ENCODE assay signal across 9 mouse cellular contexts in genomic region chr5:100871987-100872386, GRCm38 (mm10). TPM values are rescaled to one million over a fixed set of nuclear protein-coding genes. Genes with fewer than 3 reads are reported as not detected.
DNase-seq lines count a peak whose midpoint lies in the region; ATAC-seq and TF ChIP-seq lines count a peak whose summit lies in the region.
"Had no signal": no experiment of that assay in that cellular context is flagged by ENCODE, and none has a peak within 500 bp of the region (broad histone marks: within the 10 kb centered on the region; RNA-seq: fewer than 3 reads in every experiment).

No protein-coding gene starts in this region.

- TF ChIP-seq CTCF in kidney, adult 2 months (conservative IDR thresholded peaks at IDR 0.05; ENCODE audit: insufficient read depth, insufficient read length, low read depth, low read length): peak; percentile 40; the same call in 1 of the 2 replicates
- TF ChIP-seq CTCF in liver, adult 2 months (IDR thresholded peaks at IDR 0.05; ENCODE audit: low read depth, low read length): 0 out of 2 replicates have a peak, but pooled peaks have one; percentile 17
- TF ChIP-seq CTCF in thymus, adult 2 months (IDR thresholded peaks at IDR 0.05; ENCODE audit: borderline replicate concordance, control insufficient read depth, extremely low read depth, insufficient read depth, low read length, poor library complexity): no peak

- H3K4me1 ChIP-seq in kidney, adult 2 months (ENCODE audit: control insufficient read depth, insufficient read depth, low read length): peaks cover 2% of the 10 kb centered on the region; the same call in 1 of the 2 replicates
- H3K4me1 ChIP-seq in kidney, embryonic 15.5 days: peaks cover 11% of the 10 kb centered on the region
- H3K4me1 ChIP-seq in ES-E14 (ENCODE audit: control insufficient read depth in 2 of 2, insufficient read depth in 2 of 2, low read length in 2 of 2, poor library complexity in 1 of 2): 0 out of 4 replicates have a peak, but pooled peaks cover 0 to 2% of the 10 kb centered on the region in 2 experiments
- H3K4me1 ChIP-seq in liver, adult 2 months (ENCODE audit: control insufficient read depth, insufficient read depth, low read length): no peaks in the 10 kb centered on the region
- H3K4me1 ChIP-seq in thymus, adult 2 months (replicated peaks; ENCODE audit: control insufficient read depth, insufficient read depth, low read length): peaks cover 5% of the 10 kb centered on the region
- H3K4me1 ChIP-seq in forebrain, embryonic 12.5 days: no peaks in the 10 kb centered on the region

- no peak for TF ChIP-seq POLR2A in kidney, adult 2 months (IDR thresholded peaks at IDR 0.05; ENCODE audit: low read depth, low read length)
- TF ChIP-seq POLR2A in liver, adult 2 months (IDR thresholded peaks at IDR 0.05; ENCODE audit: extremely low read depth, insufficient read depth, low read length): no peak
- no peak for TF ChIP-seq POLR2A in thymus, adult 2 months (IDR thresholded peaks at IDR 0.05; ENCODE audit: control insufficient read depth, extremely low read depth, insufficient read depth, low read length, poor library complexity)

- in situ Hi-C loops in ES-E14 (cut with MboI; ENCODE audit: low sequenced_read_pairs in 2 of 2, unreplicated experiment in 2 of 2): no loop called here

- H3K9me3 ChIP-seq in kidney, embryonic 15.5 days (replicated peaks): no peaks in the 10 kb centered on the region
- H3K9me3 ChIP-seq in ES-E14 (ENCODE audit: control insufficient read depth, insufficient read depth, low read depth, low read length): no peaks in the 10 kb centered on the region
- 0 out of 2 replicates have a peak, but pooled peaks cover 3% of the 10 kb centered on the region for H3K9me3 ChIP-seq in forebrain, embryonic 12.5 days

- H3K4me2 ChIP-seq in kidney, embryonic 15.5 days: no peak overlapping the region
- H3K4me2 ChIP-seq in forebrain, embryonic 12.5 days: no peak overlapping the region

- H3K27ac ChIP-seq in kidney, adult 2 months (ENCODE audit: insufficient read depth, low read depth, low read length): no peak overlapping the region
- no peak overlapping the region for H3K27ac ChIP-seq in kidney, embryonic 15.5 days
- no peak overlapping the region for H3K27ac ChIP-seq in ES-E14 (ENCODE audit: insufficient read depth, low read depth, low read length, poor library complexity, severe bottlenecking)
- H3K27ac ChIP-seq in liver, adult 2 months (replicated peaks; ENCODE audit: insufficient read depth, low read depth, low read length): no peak overlapping the region
- no peak overlapping the region for H3K27ac ChIP-seq in thymus, adult 2 months (ENCODE audit: control insufficient read depth, insufficient read depth, low read length)
- no peak overlapping the region for H3K27ac ChIP-seq in forebrain, embryonic 12.5 days

- no peak overlapping the region for H3K4me3 ChIP-seq in kidney, adult 2 months (ENCODE audit: insufficient read depth, low read depth, low read length)
- no peak overlapping the region for H3K4me3 ChIP-seq in kidney, embryonic 15.5 days (replicated peaks)
- no peak overlapping the region for H3K4me3 ChIP-seq in ES-E14 (ENCODE audit: insufficient read depth in 1 of 2, low read depth in 1 of 2, low read length in 2 of 2, poor library complexity in 1 of 2, severe bottlenecking in 1 of 2)
- H3K4me3 ChIP-seq in liver, adult 2 months (ENCODE audit: insufficient read depth, low read depth, low read length): no peak overlapping the region
- no peak overlapping the region for H3K4me3 ChIP-seq in thymus, adult 2 months (ENCODE audit: control insufficient read depth, insufficient read depth, low read length)
- H3K4me3 ChIP-seq in forebrain, embryonic 12.5 days (replicated peaks): no peak overlapping the region

- no peaks in the 10 kb centered on the region for H3K27me3 ChIP-seq in kidney, adult 2 months (replicated peaks; ENCODE audit: control insufficient read depth, insufficient read depth, low read length)
- no peaks in the 10 kb centered on the region for H3K27me3 ChIP-seq in kidney, embryonic 15.5 days
- H3K27me3 ChIP-seq in liver, adult 2 months (ENCODE audit: control insufficient read depth, insufficient read depth, low read length): no peaks in the 10 kb centered on the region
- no peaks in the 10 kb centered on the region for H3K27me3 ChIP-seq in thymus, adult 2 months (ENCODE audit: control insufficient read depth, insufficient read depth, low read length)
- no peaks in the 10 kb centered on the region for H3K27me3 ChIP-seq in forebrain, embryonic 12.5 days

- ATAC-seq in kidney, embryonic 15.5 days (replicated peaks; ENCODE audit: low FRiP score): no peak
- ATAC-seq in forebrain, embryonic 12.5 days (ENCODE audit: low FRiP score): no peak

- DNase-seq in kidney, adult 2 months: peak; percentile 50
- no peak for DNase-seq in ES-E14 (ENCODE audit: low read depth, low spot score)
- DNase-seq in liver, adult 2 months (ENCODE audit: extremely low read depth, low read depth, low spot score): no peak
- peak; percentile 25 for DNase-seq in skeletal muscle tissue, adult 2 months (ENCODE audit: low read depth, low spot score)
- DNase-seq in thymus, adult 2 months: no peak
- DNase-seq in Muller cell, postnatal 12 days (ENCODE audit: inconsistent ontology term): no peak
- DNase-seq: cerebellum, postnatal 10 days had no signal

- WGBS in kidney, adult 2 months: 63% methylated on average over 8 of the region's 8 CpGs
- WGBS in kidney, embryonic 15.5 days: 72% methylated on average over 8 of the region's 8 CpGs
- WGBS in liver, adult 2 months: 80% methylated on average over 8 of the region's 8 CpGs
- WGBS in thymus, adult 2 months: 14% methylated on average over 8 of the region's 8 CpGs
- WGBS in forebrain, embryonic 12.5 days: 91% methylated on average over 8 of the region's 8 CpGs

- H3K36me3 ChIP-seq in kidney, adult 2 months (ENCODE audit: control insufficient read depth, insufficient read depth, low read length): no peaks in the 10 kb centered on the region
- H3K36me3 ChIP-seq in kidney, embryonic 15.5 days: no peaks in the 10 kb centered on the region
- H3K36me3 ChIP-seq in ES-E14 (ENCODE audit: control insufficient read depth, insufficient read depth, low read length, poor library complexity, severe bottlenecking): no peaks in the 10 kb centered on the region
- no peaks in the 10 kb centered on the region for H3K36me3 ChIP-seq in liver, adult 2 months (ENCODE audit: control insufficient read depth, insufficient read depth, low read length)
- H3K36me3 ChIP-seq in thymus, adult 2 months (ENCODE audit: control insufficient read depth, insufficient read depth, low read length): no peaks in the 10 kb centered on the region
- no peaks in the 10 kb centered on the region for H3K36me3 ChIP-seq in forebrain, embryonic 12.5 days (replicated peaks)

- no peak overlapping the region for H3K9ac ChIP-seq in kidney, embryonic 15.5 days
- H3K9ac ChIP-seq in ES-E14 (ENCODE audit: insufficient read depth, low read depth, low read length, poor library complexity, severe bottlenecking): no peak overlapping the region
- H3K9ac ChIP-seq in liver, adult 2 months (ENCODE audit: low read depth, low read length): no peak overlapping the region
- no peak overlapping the region for H3K9ac ChIP-seq in forebrain, embryonic 12.5 days

- no peaks in the 10 kb centered on the region for H3K79me2 ChIP-seq in liver, adult 2 months (ENCODE audit: control insufficient read depth, insufficient read depth, low read length)

TF ChIP-seq in ES-E14, 5 proteins besides CTCF, POLR2A, EP300 and RAD21:
- TF ChIP-seq CHD2 (IDR thresholded peaks at IDR 0.05; ENCODE audit: low read depth, low read length) (no peak), ZC3H11A (IDR thresholded peaks at IDR 0.05; ENCODE audit: borderline replicate concordance, low read depth, low read length) (no peak), MAFK (IDR thresholded peaks at IDR 0.05; ENCODE audit: insufficient read depth, low read depth, low read length) (0 out of 2 replicates have a peak, but pooled peaks have one; percentile 31)
TF ChIP-seq in ES-E14: peak in this region for 1.

RNA-seq across cellular contexts. Expression of gene Gpat3, which starts 26.5 kb away (rescaled TPM):
- 10.0 and 10.9 TPM in 2 replicates for polyA plus RNA-seq in kidney, adult 2 months (2012; rRNA removed)
- 1.1 and 1.7 TPM in 2 replicates for polyA plus RNA-seq in kidney, embryonic 15.5 days (2015; fragmentation: Nextera tagmentation; extraction: Ambion mirVana)
- 5.6 and 9.3 TPM in 2 replicates for total RNA-seq in ES-E14 (2012; rRNA removed)
- total RNA-seq in liver, adult 2 months (2014; rRNA removed): 5.9 and 6.7 TPM in 2 replicates
- polyA plus RNA-seq in liver, adult 2 months (2012; rRNA removed): 2.0 and 7.1 TPM in 2 replicates
- polyA plus RNA-seq in thymus, adult 2 months (2012; rRNA removed): 1.6 and 1.9 TPM in 2 replicates
- 0.20 and 0.74 TPM in 2 replicates for polyA plus RNA-seq in forebrain, embryonic 12.5 days (2016; fragmentation: Nextera tagmentation; extraction: Ambion mirVana)

RNA-seq across cellular contexts. Expression of gene Abraxas1, which starts 51.2 kb away (rescaled TPM):
- 4.6 and 4.9 TPM in 2 replicates for polyA plus RNA-seq in kidney, adult 2 months (2012; rRNA removed)
- polyA plus RNA-seq in kidney, embryonic 15.5 days (2015; fragmentation: Nextera tagmentation; extraction: Ambion mirVana): 34.3 and 36.5 TPM in 2 replicates
- total RNA-seq in ES-E14 (2012; rRNA removed): 19.5 and 20.7 TPM in 2 replicates
- 7.0 and 9.5 TPM in 2 replicates for total RNA-seq in liver, adult 2 months (2014; rRNA removed)
- polyA plus RNA-seq in liver, adult 2 months (2012; rRNA removed): 2.7 and 3.0 TPM in 2 replicates
- polyA plus RNA-seq in thymus, adult 2 months (2012; rRNA removed): 7.9 and 9.4 TPM in 2 replicates
- 24.1 and 28.5 TPM in 2 replicates for polyA plus RNA-seq in forebrain, embryonic 12.5 days (2016; fragmentation: Nextera tagmentation; extraction: Ambion mirVana)

Comparison
In these comparisons a context has a peak if more than half of its experiments do, and no peak if none do; other contexts are left out.
1. DNase-seq: peak in kidney, adult 2 months (single experiment) and skeletal muscle tissue, adult 2 months (single experiment); none in ES-E14 (single experiment), liver, adult 2 months (single experiment), thymus, adult 2 months (single experiment) and Muller cell, postnatal 12 days (single experiment).